ENCODE assay signal across 9 mouse cellular contexts in the genomic region with DNA sequence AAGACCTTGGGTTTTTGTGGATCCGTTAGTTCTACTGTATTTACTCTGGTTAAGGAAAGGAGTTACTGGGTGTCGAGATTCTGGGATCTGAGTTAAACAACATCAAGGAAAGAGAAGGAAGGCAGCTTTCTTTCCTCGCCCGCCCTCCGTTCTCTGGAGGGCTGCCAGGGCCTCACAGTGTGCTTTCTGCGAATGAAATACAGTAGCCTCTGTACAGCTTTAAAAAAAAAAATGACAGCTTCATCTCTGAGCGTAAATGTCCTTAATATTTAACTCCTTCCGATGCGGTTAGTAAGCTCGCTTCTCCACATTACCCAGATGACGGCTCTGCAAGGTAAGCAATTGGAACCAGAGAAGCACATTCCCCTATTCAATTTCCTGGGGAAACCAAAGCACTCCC. TPM values are rescaled to one million over a fixed set of nuclear protein-coding genes. Genes with fewer than 3 reads are reported as not detected.
DNase-seq lines count a peak whose midpoint lies in the region; ATAC-seq and TF ChIP-seq lines count a peak whose summit lies in the region.
"Had no signal": no experiment of that assay in that cellular context is flagged by ENCODE, and none has a peak within 500 bp of the region (broad histone marks: within the 10 kb centered on the region; RNA-seq: fewer than 3 reads in every experiment).

No protein-coding gene starts in this region.

- no peaks in the 10 kb centered on the region; the same call in 1 of the 2 replicates for H3K79me2 ChIP-seq in heart, adult 2 months (replicated peaks; ENCODE audit: control insufficient read depth, insufficient read depth, low read length)

- peaks cover 43% of the 10 kb centered on the region for H3K4me1 ChIP-seq in heart, embryonic 10.5 days
- peaks cover 5% of the 10 kb centered on the region for H3K4me1 ChIP-seq in heart, adult 2 months (ENCODE audit: control insufficient read depth, insufficient read depth, low read length)
- H3K4me1 ChIP-seq in stomach, embryonic 16.5 days (ENCODE audit: control insufficient read depth, insufficient read depth, low read length) = peaks cover 14% of the 10 kb centered on the region; the same call in 1 of the 2 replicates

- TF ChIP-seq CTCF in heart, adult 2 months (IDR thresholded peaks at IDR 0.05) = no peak

- no peak overlapping the region for H3K9ac ChIP-seq in heart, adult 2 months (ENCODE audit: low read depth, low read length)
- H3K9ac ChIP-seq in stomach, embryonic 16.5 days (ENCODE audit: low read length) = peak overlapping the region; percentile 13; the same call in 1 of the 2 replicates

- no peaks in the 10 kb centered on the region for H3K36me3 ChIP-seq in heart, embryonic 10.5 days
- H3K36me3 ChIP-seq in heart, adult 2 months (ENCODE audit: control insufficient read depth, insufficient read depth, low read length) = no peaks in the 10 kb centered on the region
- no peaks in the 10 kb centered on the region for H3K36me3 ChIP-seq in stomach, embryonic 16.5 days (ENCODE audit: control insufficient read depth, insufficient read depth, low read length)

- H3K4me3 ChIP-seq in heart, embryonic 10.5 days = no peak overlapping the region
- no peak overlapping the region for H3K4me3 ChIP-seq in heart, adult 2 months
- H3K4me3 ChIP-seq in stomach, embryonic 16.5 days (replicated peaks; ENCODE audit: low read length) = no peak overlapping the region

- H3K4me2 ChIP-seq in stomach, embryonic 16.5 days (ENCODE audit: low read depth, low read length) = peak overlapping the region; percentile 29

- no peaks in the 10 kb centered on the region; the same call in 1 of the 2 replicates for H3K27me3 ChIP-seq in heart, embryonic 10.5 days (ENCODE audit: insufficient read depth, poor library complexity, severe bottlenecking)
- no peaks in the 10 kb centered on the region for H3K27me3 ChIP-seq in heart, adult 2 months (ENCODE audit: control insufficient read depth, insufficient read depth, low read length)
- H3K27me3 ChIP-seq in stomach, embryonic 16.5 days (ENCODE audit: control insufficient read depth, insufficient read depth, low read length) = no peaks in the 10 kb centered on the region

- no peak for ATAC-seq in stomach, embryonic 16.5 days (ENCODE audit: insufficient read depth, low FRiP score)

- no peak for TF ChIP-seq POLR2A in heart, adult 2 months (IDR thresholded peaks at IDR 0.05; ENCODE audit: insufficient read depth, low read depth, low read length)

- intact Hi-C loops in heart, adult 2 months (cut with DNase I) = no loop called here

- WGBS in heart, embryonic 10.5 days = 53% methylated on average over 11 of the region's 11 CpGs
- 39% methylated on average over 11 of the region's 11 CpGs for WGBS in heart, adult 2 months
- WGBS in stomach, embryonic 16.5 days = 33% methylated on average over 11 of the region's 11 CpGs

- no peak for TF ChIP-seq EP300 in heart, adult 2 months (IDR thresholded peaks at IDR 0.05; ENCODE audit: insufficient read depth, low read depth, low read length)

- H3K27ac ChIP-seq in heart, embryonic 10.5 days = peak overlapping the region; percentile 43; the same call in 1 of the 2 replicates
- no peak overlapping the region for H3K27ac ChIP-seq in heart, adult 2 months
- H3K27ac ChIP-seq in stomach, embryonic 16.5 days (ENCODE audit: low read length) = no peak overlapping the region

- H3K9me3 ChIP-seq in heart, embryonic 10.5 days = no peaks in the 10 kb centered on the region
- H3K9me3 ChIP-seq in stomach, embryonic 16.5 days (replicated peaks; ENCODE audit: control insufficient read depth, low read length) = no peaks in the 10 kb centered on the region
- H3K9me3 ChIP-seq: G1E had no signal

- DNase-seq in heart, embryonic 10.5 days (ENCODE audit: low spot score) = no peak
- DNase-seq in heart, adult 2 months = no peak
- peak; percentile 26 for DNase-seq in urinary bladder, postnatal 14 days (ENCODE audit: low spot score)
- DNase-seq in urinary bladder, postnatal 10 days (ENCODE audit: low spot score) = no peak
- peak; percentile 74 to 81 for DNase-seq in kidney, postnatal 4 days
- no peak for DNase-seq in lung, postnatal 36 days
- no peak for DNase-seq in urinary bladder, postnatal 25 days (ENCODE audit: low spot score)

RNA-seq across cellular contexts. Expression of a gene that starts 4.8 kb away (rescaled TPM):
- 4.1 and 4.3 TPM in 2 replicates for polyA plus RNA-seq in heart, embryonic 10.5 days (2016; fragmentation: Nextera tagmentation; extraction: Ambion mirVana)
- total RNA-seq in heart, adult 2 months (2021) = 1 to 10 TPM; 7.3 to 8.0 TPM
- 5.6 and 9.3 TPM in 2 replicates for polyA plus RNA-seq in heart, adult 2 months (2012; rRNA removed)
- 3.5 and 4.2 TPM in 2 replicates for polyA plus RNA-seq in stomach, embryonic 16.5 days (2015; fragmentation: Nextera tagmentation; extraction: Ambion mirVana)

Comparison
In these comparisons a context has a peak if more than half of its experiments do, and no peak if none do; other contexts are left out.
1. DNase-seq: peak in urinary bladder, postnatal 14 days (single experiment) and kidney, postnatal 4 days (2 of 2); none in heart, embryonic 10.5 days (single experiment), heart, adult 2 months (0 of 2), urinary bladder, postnatal 10 days (single experiment), lung, postnatal 36 days (single experiment) and urinary bladder, postnatal 25 days (single experiment).